In genomic region chr11:96829813-96830538, GRCm38 (mm10) we compare ENCODE assay signal across 1 mouse cellular context.
TF ChIP-seq lines count a peak whose summit lies in the region.

Gene Nfe2l1 (minus strand): TSS chr11:96829968.

TF ChIP-seq in MEL, 35 proteins besides CTCF, POLR2A, EP300 and RAD21 (continued from another document):
- TF ChIP-seq UBTF (IDR thresholded peaks at IDR 0.05; ENCODE audit: borderline replicate concordance, insufficient read depth, low read depth, low read length) (no peak), ZKSCAN1 (IDR thresholded peaks at IDR 0.05; ENCODE audit: low read depth, low read length) (no peak), ELF1 (IDR thresholded peaks at IDR 0.05; ENCODE audit: low read depth, low read length) (peak; percentile 79), ZC3H11A (IDR thresholded peaks at IDR 0.05; ENCODE audit: low read depth, low read length) (no peak)
